Mouse (Mus musculus): Measurements from ENCODE around the gene Gm14226.
"Not testable (repeated sequence)": the region's sequence is repeated elsewhere in the genome, so short reads cannot be mapped to it uniquely, and the experiment has no call there.

Gene Gm14226

GRCm38 (mm10) chr2:155018251-155018755, at the start of gene Gm14226:
Gm14226 (plus strand) TSS chr2:155018266.
- not testable (repeated sequence) for DNase-seq (ENCODE audit: low spot score)

GRCm38 (mm10) chr2:154969740-154970397, 48.2 kb upstream of the Gm14226 start:
- not testable (repeated sequence) for DNase-seq (ENCODE audit: low spot score)

GRCm38 (mm10) chr2:154971919-154972692, 46.0 kb upstream of the Gm14226 start:
- no peak for DNase-seq (ENCODE audit: low spot score)

- DNase-seq (ENCODE audit: low spot score): no peak
Observed at GRCm38 (mm10) chr2:154972981-154973380, 45.1 kb upstream of the Gm14226 start.

GRCm38 (mm10) chr2:154986609-154987008, 31.5 kb upstream of the Gm14226 start:
- no peak for DNase-seq (ENCODE audit: low spot score)

GRCm38 (mm10) chr2:154991411-154991810, 26.7 kb upstream of the Gm14226 start:
- no peak for DNase-seq (ENCODE audit: low spot score)

- DNase-seq (ENCODE audit: low spot score): no peak
Observed at GRCm38 (mm10) chr2:154992083-154992482, 26.0 kb upstream of the Gm14226 start.

GRCm38 (mm10) chr2:155005491-155005890, 12.6 kb upstream of the Gm14226 start:
- DNase-seq (ENCODE audit: low spot score): no peak

GRCm38 (mm10) chr2:155011086-155011656, 6.9 kb upstream of the Gm14226 start:
- no peak for DNase-seq (ENCODE audit: low spot score)

- no peak for DNase-seq (ENCODE audit: low spot score)
Observed at GRCm38 (mm10) chr2:155012991-155013390, 5.1 kb upstream of the Gm14226 start.

- not testable (repeated sequence) for DNase-seq (ENCODE audit: low spot score)
Observed at GRCm38 (mm10) chr2:155016751-155017150, 1.3 kb upstream of the Gm14226 start.

- DNase-seq (ENCODE audit: low spot score): peak; percentile 75
Observed at GRCm38 (mm10) chr2:155018762-155019641, 936 bp downstream of the Gm14226 start.

GRCm38 (mm10) chr2:155019673-155020072, 1.6 kb downstream of the Gm14226 start:
- peak; percentile 89 for DNase-seq (ENCODE audit: low spot score)

- not testable (repeated sequence) for DNase-seq (ENCODE audit: low spot score)
Observed at GRCm38 (mm10) chr2:155020247-155020826, 2.3 kb downstream of the Gm14226 start.

- DNase-seq (ENCODE audit: low spot score): no peak
Observed at GRCm38 (mm10) chr2:155030831-155031230, 12.8 kb downstream of the Gm14226 start.

- DNase-seq (ENCODE audit: low spot score): no peak
Observed at GRCm38 (mm10) chr2:155032938-155033710, 15.1 kb downstream of the Gm14226 start.

GRCm38 (mm10) chr2:155039956-155040355, 21.9 kb downstream of the Gm14226 start:
- no peak for DNase-seq (ENCODE audit: low spot score)

- DNase-seq (ENCODE audit: low spot score): no peak
Observed at GRCm38 (mm10) chr2:155044542-155044941, 26.5 kb downstream of the Gm14226 start.

- no peak for DNase-seq (ENCODE audit: low spot score)
Observed at GRCm38 (mm10) chr2:155045075-155045474, 27.0 kb downstream of the Gm14226 start.

GRCm38 (mm10) chr2:155046803-155047202, 28.7 kb downstream of the Gm14226 start:
- no peak for DNase-seq (ENCODE audit: low spot score)
